Mouse (Mus musculus) layer of hippocampus, adult 2 months (tissue): ENCODE measurements at regions not wholly inside any gene's neighbourhood (a gene's known extent, or its start where the extent isn't known, plus 50 kb on each side); places are given as distances from the start of the nearest gene placed in this dataset.

Experiments
- DNase-seq, 2 experiments: peaks; one replicate each; pipeline ENCODE4 v3.0.0; 2022; ENCODE audit warnings: low spot score in 2 of 2
- H3K27ac ChIP-seq: fragments of 200-600 bp; 2 replicates; pipeline ENCODE4 v1.8.1; 2022
- H3K4me3 ChIP-seq: fragments of 200-600 bp; 2 replicates; pipeline ENCODE4 v1.8.1; 2022; ENCODE audit warnings: mild to moderate bottlenecking
- CTCF ChIP-seq: fragments of 200-600 bp; conservative IDR thresholded peaks from 2 replicates; pipeline ENCODE4 v1.8.1; 2022; ENCODE audit warnings: antibody characterized with exemption, mild to moderate bottlenecking, moderate library complexity

- Histone ChIP-seq H3K27ac (peak overlapping the region; percentile 79), H3K4me3 (peak overlapping the region; percentile 55)
- no peak for TF ChIP-seq CTCF
- peak in 1 of 2 experiments; percentile 46 for DNase-seq
Measured at GRCm38 (mm10) chr2:167777331-167778085, 87.9 kb upstream of the Tmem189 start.

GRCm38 (mm10) chr2:167776251-167777168 is 86.9 kb upstream of the Tmem189 start:
- Histone ChIP-seq H3K27ac (no peak overlapping the region), H3K4me3 (no peak overlapping the region)
- no peak for DNase-seq
- no peak for TF ChIP-seq CTCF

- Histone ChIP-seq H3K27ac (no peak overlapping the region), H3K4me3 (no peak overlapping the region)
- no peak for DNase-seq
- no peak for TF ChIP-seq CTCF
Measured at GRCm38 (mm10) chr2:167775218-167775915, 85.7 kb upstream of the Tmem189 start.

GRCm38 (mm10) chr2:167774806-167775179 is 85.2 kb upstream of the Tmem189 start:
- no peak for TF ChIP-seq CTCF
- H3K4me3 ChIP-seq = no peak overlapping the region
- no peak overlapping the region for H3K27ac ChIP-seq
- DNase-seq = no peak

- H3K4me3 ChIP-seq = no peak overlapping the region
- TF ChIP-seq CTCF = no peak
- H3K27ac ChIP-seq = no peak overlapping the region
- DNase-seq = no peak
Measured at GRCm38 (mm10) chr2:167774166-167774805, 84.7 kb upstream of the Tmem189 start.

- no peak for TF ChIP-seq CTCF
- no peak for DNase-seq
- H3K4me3 ChIP-seq = no peak overlapping the region
- no peak overlapping the region for H3K27ac ChIP-seq
Measured at GRCm38 (mm10) chr2:167772834-167773233, 83.2 kb upstream of the Tmem189 start.

GRCm38 (mm10) chr2:167767962-167768361 is 78.3 kb upstream of the Tmem189 start:
- no peak for TF ChIP-seq CTCF
- peak in 1 of 2 experiments; percentile 42 for DNase-seq
- Histone ChIP-seq H3K4me3 (no peak overlapping the region), H3K27ac (no peak overlapping the region)

- Histone ChIP-seq H3K27ac (no peak overlapping the region), H3K4me3 (no peak overlapping the region)
- DNase-seq = no peak
- TF ChIP-seq CTCF = no peak
Measured at GRCm38 (mm10) chr2:167767371-167767770, 77.7 kb upstream of the Tmem189 start.

- no peak for TF ChIP-seq CTCF
- Histone ChIP-seq H3K27ac (peak overlapping the region; percentile 79), H3K4me3 (no peak overlapping the region)
- DNase-seq = no peak
Measured at GRCm38 (mm10) chr2:167765811-167766210, 76.2 kb upstream of the Tmem189 start.

GRCm38 (mm10) chr2:167765072-167765800 is 75.6 kb upstream of the Tmem189 start:
- peak; percentile 71 to 81 for DNase-seq
- Histone ChIP-seq H3K27ac (peak overlapping the region; percentile 79), H3K4me3 (no peak overlapping the region)
- TF ChIP-seq CTCF = no peak

GRCm38 (mm10) chr2:167763891-167764410 is 74.3 kb upstream of the Tmem189 start:
- Histone ChIP-seq H3K4me3 (no peak overlapping the region), H3K27ac (no peak overlapping the region)
- no peak for TF ChIP-seq CTCF
- DNase-seq = no peak
